Mouse (Mus musculus) embryonic facial prominence, embryonic 13.5 days (tissue): ENCODE results near the gene Bahcc1. TPM values are rescaled to one million over a fixed set of nuclear protein-coding genes. Genes with fewer than 3 reads are reported as not detected.

Experiments
- microRNA-seq: library from miRNA; unstranded; fragments of <30 nt; microRNA quantifications from one replicate; pipeline ENCODE4, GENCODE M21; 2016
- polyA plus RNA-seq: library from polyadenylated mRNA; unstranded; fragments of >200 nt; fragmentation: Nextera tagmentation; extraction: Ambion mirVana; gene quantifications from 2 replicates; pipeline ENCODE4 v1.2.1, GENCODE M21; 2015

Gene Bahcc1
- polyA plus RNA-seq, 1 experiment from 2014 or later, result 13.9 TPM

Small RNA genes within 50 kb of the gene (microRNA-seq; reads per million reads assigned to microRNA genes)
- gene Gm47297, result not detected

Other genes with a start within 250 kb of the Bahcc1 start
- 3.6 and 3.7 TPM in 2 replicates for gene Aatk, start 185.8 kb upstream of the Bahcc1 start, polyA plus RNA-seq
- 30.3 and 31.3 TPM in 2 replicates for gene Cep131, start 146.1 kb upstream of the Bahcc1 start, polyA plus RNA-seq
- 19.5 and 20.5 TPM in 2 replicates for gene Tepsin, start 134.2 kb upstream of the Bahcc1 start, polyA plus RNA-seq
- 76.5 and 79.2 TPM in 2 replicates for gene Ndufaf8, start 134.0 kb upstream of the Bahcc1 start, polyA plus RNA-seq
- gene Slc38a10, start 81.6 kb upstream of the Bahcc1 start, polyA plus RNA-seq, result 92.9 and 94.5 TPM in 2 replicates
- 2,524 and 2,741 TPM in 2 replicates for gene Actg1, start 115.6 kb downstream of the Bahcc1 start, polyA plus RNA-seq
- gene Fscn2, start 128.6 kb downstream of the Bahcc1 start, polyA plus RNA-seq, result 0.25 and 1.1 TPM in 2 replicates
- 38.6 and 43.7 TPM in 2 replicates for gene Faap100, start 145.8 kb downstream of the Bahcc1 start, polyA plus RNA-seq
- gene Nploc4, start 204.8 kb downstream of the Bahcc1 start, polyA plus RNA-seq, result 34.7 and 37.4 TPM in 2 replicates
- 0.30 and 0.35 TPM in 2 replicates for gene Tspan10, start 209.7 kb downstream of the Bahcc1 start, polyA plus RNA-seq
- 0.29 TPM in 1 of 2 replicates, not detected in the other for gene Pde6g, start 220.6 kb downstream of the Bahcc1 start, polyA plus RNA-seq
- 15.8 TPM in 2 replicates for gene Oxld1, start 225.1 kb downstream of the Bahcc1 start, polyA plus RNA-seq
- 39.8 and 45.0 TPM in 2 replicates for gene Ccdc137, start 225.2 kb downstream of the Bahcc1 start, polyA plus RNA-seq
- 59.6 and 63.6 TPM in 2 replicates for gene Arl16, start 234.7 kb downstream of the Bahcc1 start, polyA plus RNA-seq